Mouse (Mus musculus) lung, adult 18-20 months (tissue): ENCODE results near the gene Rbfox2.
A peak's percentile ranks its signal among the peaks of the same experiment; 100 is the strongest.

Experiments used
- DNase-seq, 2 experiments: peaks; one replicate each; pipeline ENCODE4 v3.0.0; 2022; ENCODE audit warnings: mixed read lengths in 2 of 2

Gene Rbfox2

DNA sequence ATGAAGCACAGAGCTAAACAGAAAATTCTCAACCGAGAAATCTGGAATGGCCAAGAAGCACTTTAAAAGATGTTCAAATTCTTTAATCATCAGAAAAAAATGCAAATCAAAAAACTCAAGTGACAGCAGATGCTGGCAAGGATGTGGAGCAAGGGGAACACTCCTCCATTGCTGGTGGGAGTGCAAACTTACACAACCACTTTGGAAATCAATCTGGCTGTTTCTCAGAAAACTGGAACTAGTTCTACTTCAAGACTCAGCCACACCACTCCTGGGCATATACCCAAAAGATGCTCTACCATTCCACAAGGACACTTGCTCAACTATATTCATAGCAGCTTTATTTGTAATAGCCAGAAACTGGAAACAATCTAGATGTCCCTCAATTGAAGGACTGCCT lies 37.3 kb downstream of the Rbfox2 start:
- DNase-seq: peak; percentile 12 to 31

GRCm38 (mm10) chr15:77268415-77268814 lies 38.4 kb downstream of the Rbfox2 start:
- DNase-seq: no peak

GRCm38 (mm10) chr15:77265318-77265717 lies 41.5 kb downstream of the Rbfox2 start:
- DNase-seq: no peak

GRCm38 (mm10) chr15:77264314-77264713 lies 42.5 kb downstream of the Rbfox2 start:
- no peak for DNase-seq

DNA sequence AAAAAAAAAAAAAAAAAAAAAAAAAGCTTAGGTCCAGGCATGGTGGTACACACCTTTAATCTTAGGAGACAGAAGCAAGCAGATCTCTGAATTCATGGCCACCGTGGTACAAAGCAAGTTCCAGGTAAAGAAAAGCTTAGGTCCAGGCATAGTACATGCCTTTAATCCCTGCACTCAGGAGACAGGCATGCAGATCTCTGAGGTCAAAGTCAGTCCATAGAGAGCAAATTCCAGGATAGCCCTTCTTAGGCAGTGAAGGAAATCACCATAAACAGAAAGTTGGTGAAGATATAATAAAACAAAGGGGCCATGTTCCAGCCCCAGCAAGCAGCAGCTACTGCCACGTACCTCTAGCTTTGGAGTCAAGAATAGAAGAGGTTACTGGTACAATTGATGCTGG lies 44.0 kb downstream of the Rbfox2 start:
- DNase-seq: no peak

GRCm38 (mm10) chr15:77257437-77258229 lies 49.2 kb downstream of the Rbfox2 start:
- DNase-seq: peak; percentile 62 to 77

GRCm38 (mm10) chr15:77256782-77257181 lies 50.0 kb downstream of the Rbfox2 start:
- no peak for DNase-seq

- no peak for DNase-seq
Measured at GRCm38 (mm10) chr15:77254636-77255035, 52.2 kb downstream of the Rbfox2 start.

DNA sequence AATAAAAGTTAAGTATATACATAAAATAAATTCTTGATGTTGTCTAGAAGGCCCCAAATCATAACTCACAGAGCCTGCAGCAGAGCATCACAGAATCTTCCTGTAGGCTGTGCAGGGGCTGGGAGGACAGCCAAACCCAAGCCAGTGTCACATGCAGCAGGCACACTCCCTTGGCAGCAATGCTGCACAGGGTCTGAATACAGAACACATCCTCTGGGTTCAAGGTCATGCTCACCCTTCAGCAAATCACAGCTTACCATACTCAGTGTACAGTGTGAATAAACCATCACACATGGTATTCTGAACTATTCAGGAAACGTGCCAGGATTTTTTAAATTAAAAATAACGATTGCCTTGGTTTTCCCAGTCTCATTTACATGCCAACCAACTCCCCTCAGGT lies 52.7 kb downstream of the Rbfox2 start:
- DNase-seq: peak in 1 of 2 experiments; percentile 22

GRCm38 (mm10) chr15:77251706-77252105 lies 55.1 kb downstream of the Rbfox2 start:
- no peak for DNase-seq

DNA sequence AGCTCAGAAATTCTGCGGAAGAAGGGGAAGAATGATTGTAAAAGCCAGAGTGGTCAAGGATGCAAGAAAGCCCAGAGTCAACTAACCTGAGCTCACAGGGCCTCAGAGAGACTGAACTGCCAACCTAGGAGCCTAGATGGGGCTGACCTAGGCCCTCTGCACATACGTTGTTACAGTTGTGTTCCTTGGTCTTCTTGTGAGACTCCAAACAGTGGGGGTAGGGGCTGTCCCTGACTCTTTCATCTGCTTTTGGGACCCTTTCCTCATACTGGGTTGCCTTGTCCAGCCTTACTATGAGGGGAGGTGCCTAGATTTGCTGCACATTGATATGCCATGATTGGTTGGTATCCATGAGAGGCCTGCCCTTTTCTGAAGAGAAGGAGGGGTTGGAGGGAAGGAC lies 56.0 kb downstream of the Rbfox2 start:
- no peak for DNase-seq

DNA sequence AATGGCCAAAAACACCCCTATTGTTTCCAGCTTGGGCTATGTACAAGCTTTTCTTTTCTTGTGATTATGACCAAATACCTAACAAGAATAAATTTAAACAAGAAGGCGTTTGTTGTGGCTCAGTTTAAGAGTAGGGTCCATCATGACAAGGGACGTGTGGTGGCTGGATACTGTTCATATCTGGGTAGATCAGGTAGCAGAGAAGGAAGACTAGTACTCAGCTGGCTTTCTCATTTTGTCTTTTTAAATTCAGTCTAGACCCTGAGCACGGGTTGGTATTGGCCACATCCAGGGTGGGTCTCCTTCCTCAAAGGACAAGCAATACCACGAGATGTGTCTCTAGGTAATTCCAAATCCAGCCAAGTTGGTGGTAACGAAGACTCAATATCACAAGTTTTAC lies 57.4 kb downstream of the Rbfox2 start:
- no peak for DNase-seq

GRCm38 (mm10) chr15:77245418-77246365 lies 61.1 kb downstream of the Rbfox2 start:
- DNase-seq: peak; percentile 40 to 61

GRCm38 (mm10) chr15:77244634-77245033 lies 62.2 kb downstream of the Rbfox2 start:
- DNase-seq: no peak

DNA sequence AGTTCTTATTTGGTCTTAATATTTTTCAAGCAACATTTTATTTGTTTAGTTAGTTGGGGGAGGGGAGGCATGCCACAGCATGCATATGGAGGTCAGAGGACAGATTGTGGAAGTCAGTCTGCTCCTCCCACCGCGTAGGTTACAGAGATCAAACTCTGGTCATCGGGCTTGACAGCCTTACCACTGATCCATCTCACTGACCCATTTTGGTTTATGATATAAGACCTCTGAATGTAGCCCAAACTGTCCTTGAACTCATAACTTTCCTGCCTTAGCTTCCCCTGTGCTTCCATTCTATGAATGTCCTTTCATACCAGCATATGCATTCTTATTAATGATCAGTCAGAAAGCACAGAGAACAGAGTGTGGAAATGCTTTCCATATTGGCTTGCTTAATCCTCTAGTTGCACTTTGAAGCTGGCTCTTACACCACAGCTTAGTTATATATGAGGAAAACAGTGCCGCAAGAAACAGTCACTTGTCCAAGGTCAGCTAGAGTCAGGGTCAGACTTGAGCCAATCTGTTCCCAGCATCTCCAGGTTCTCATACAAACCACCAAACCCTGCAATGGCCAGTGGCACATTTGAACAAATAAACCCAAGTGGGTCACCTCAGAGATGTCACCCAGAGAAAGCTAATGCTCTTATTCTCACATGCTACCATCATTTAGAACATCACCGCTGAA lies 62.8 kb downstream of the Rbfox2 start:
- no peak for DNase-seq

DNA sequence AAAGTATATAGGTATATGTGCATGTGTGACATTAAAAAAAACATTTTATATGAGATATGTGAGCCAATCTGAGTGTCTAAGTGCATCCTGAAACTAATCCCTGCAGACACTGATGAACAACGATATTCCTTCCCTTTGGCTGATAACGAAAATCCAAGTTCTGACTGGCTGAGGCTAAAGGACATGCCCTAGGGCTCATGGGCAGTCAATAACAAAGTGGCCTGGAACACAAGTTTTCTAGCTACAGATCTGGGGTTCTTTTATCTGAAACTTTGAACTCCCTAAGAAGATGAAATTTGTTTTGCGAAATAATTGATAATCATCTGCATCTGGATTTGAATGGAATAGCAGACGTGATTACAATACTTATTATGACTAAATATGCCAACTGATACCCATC lies 66.2 kb downstream of the Rbfox2 start:
- DNase-seq: no peak

- DNase-seq: no peak
Measured at GRCm38 (mm10) chr15:77239564-77239963, 67.2 kb downstream of the Rbfox2 start.

- DNase-seq: no peak
Measured at GRCm38 (mm10) chr15:77237661-77238060, 69.1 kb downstream of the Rbfox2 start.

GRCm38 (mm10) chr15:77236055-77236567 lies 70.7 kb downstream of the Rbfox2 start:
- peak; percentile 30 to 63 for DNase-seq

DNA sequence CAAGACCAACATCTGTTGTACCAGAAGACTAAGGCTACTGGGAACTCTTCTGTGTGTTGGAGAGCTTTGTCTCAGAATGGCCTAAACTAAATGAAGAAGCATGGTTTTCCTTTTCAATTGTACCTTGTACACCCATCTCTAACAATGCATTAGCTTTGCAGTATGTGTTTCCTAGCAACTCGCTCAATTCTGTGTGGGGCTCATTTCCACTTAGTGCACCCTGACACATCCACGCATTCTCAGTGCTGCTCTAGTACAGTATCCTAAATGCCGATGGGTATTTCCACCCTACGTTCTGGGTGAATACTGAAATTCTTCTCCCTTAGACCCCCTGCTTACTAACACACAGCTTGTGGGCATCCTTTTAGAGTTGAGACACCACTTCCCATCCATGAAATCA lies 71.3 kb downstream of the Rbfox2 start:
- no peak for DNase-seq

DNA sequence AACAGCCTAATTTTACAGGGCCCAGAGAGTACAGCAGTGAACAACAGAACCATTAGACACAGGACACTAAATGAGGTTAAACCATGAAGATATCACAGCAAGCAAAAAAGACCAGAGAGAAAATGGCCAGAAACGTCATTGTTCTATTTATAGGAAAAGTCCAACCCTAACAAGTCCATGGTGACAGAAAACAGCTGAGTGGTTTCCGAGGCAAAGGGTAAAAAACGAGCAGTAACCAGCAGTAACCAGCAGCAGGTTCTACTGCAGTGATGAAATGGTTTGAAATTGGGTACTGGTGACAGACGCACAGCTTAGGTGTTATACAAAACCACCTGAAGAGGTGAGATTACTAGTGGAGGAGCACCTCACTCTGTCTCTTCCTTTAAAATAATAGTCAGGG lies 72.5 kb downstream of the Rbfox2 start:
- no peak for DNase-seq

DNA sequence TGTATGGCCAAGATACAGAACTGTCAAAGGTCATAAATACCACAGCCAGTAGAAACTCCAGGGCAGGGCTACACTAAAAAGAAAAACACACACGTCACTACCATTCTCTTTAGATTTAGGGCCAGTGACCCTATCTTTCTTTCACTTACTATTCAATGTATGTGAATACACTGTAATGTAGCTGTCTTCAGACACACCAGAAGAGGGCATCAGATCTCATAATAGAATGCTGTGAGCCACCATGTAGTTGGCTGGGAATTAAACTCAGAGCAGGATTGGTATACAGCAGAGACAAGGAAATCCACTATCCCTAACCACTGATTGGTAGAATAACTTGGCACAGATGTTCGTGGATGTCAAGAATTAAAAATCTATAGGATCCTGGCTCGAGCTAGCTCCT lies 76.7 kb downstream of the Rbfox2 start:
- DNase-seq: no peak

DNA sequence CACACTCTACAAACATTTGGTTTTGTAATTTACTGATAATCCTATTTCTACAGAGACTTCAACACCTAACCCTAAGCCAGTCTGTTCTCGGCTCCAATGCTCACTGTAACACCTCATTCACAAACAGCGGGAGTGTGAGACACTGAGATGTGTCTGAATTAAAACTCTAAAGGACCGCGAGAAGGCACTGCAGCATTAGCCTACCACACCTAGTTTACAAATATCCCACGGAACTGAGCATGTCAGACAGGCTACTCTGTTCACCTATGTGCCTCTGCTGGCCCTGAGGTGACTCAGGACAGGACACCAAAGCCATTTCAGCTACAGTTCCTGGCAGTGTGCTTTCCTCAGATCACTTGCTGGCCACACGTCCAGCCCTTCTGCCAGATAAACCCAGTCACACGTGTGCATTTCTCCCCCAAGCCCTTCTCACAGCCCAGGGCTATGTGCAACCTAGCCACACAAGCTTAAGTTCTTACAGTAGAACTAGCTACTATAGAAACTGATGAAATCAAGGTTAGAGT lies 79.9 kb downstream of the Rbfox2 start:
- no peak for DNase-seq
